ENCODE assay signal across 11 mouse cellular contexts in the genomic region with DNA sequence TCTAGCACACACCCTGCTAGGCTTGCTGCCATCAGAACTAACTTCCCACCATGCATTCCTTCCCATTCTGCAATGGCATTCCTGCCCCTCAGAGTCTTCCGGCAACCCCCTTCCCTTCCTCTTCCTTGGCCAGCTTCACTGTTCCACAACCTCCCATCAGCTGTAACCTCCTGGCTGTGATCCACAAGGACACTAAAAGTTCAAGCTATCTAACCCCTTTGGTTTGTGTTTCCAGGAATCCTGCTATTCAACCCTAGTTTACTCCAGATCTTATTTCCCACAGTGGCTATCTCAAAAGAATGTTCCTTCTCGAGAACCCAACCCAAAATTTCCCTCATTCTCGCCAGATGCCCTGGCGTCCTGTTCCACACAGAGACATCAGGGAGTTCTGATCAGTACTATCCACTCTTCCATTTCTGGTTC.
DNase-seq lines count a peak whose midpoint lies in the region; ATAC-seq and TF ChIP-seq lines count a peak whose summit lies in the region.
"Had no signal": no experiment of that assay in that cellular context is flagged by ENCODE, and none has a peak within 500 bp of the region (broad histone marks: within the 10 kb centered on the region; RNA-seq: fewer than 3 reads in every experiment).

No protein-coding gene starts in this region.

- no peak overlapping the region; the same call in 1 of the 2 replicates for H3K27ac ChIP-seq in heart, embryonic 11.5 days (ENCODE audit: low read depth, low read length)
- H3K27ac ChIP-seq in hindbrain, postnatal 0 days, result no peak overlapping the region
- no peak overlapping the region for H3K27ac ChIP-seq in hindbrain, embryonic 13.5 days
- H3K27ac ChIP-seq: hindbrain, embryonic 15.5 days had no signal

- H3K4me3 ChIP-seq in heart, embryonic 11.5 days (ENCODE audit: low read depth, low read length), result no peak overlapping the region
- H3K4me3 ChIP-seq in hindbrain, postnatal 0 days (ENCODE audit: low read length), result no peak overlapping the region
- no peak overlapping the region for H3K4me3 ChIP-seq in hindbrain, embryonic 13.5 days
- H3K4me3 ChIP-seq: hindbrain, embryonic 15.5 days had no signal

- H3K4me2 ChIP-seq in heart, embryonic 11.5 days, result no peak overlapping the region
- no peak overlapping the region for H3K4me2 ChIP-seq in hindbrain, postnatal 0 days (ENCODE audit: low read depth, low read length)
- no peak overlapping the region for H3K4me2 ChIP-seq in hindbrain, embryonic 13.5 days
- H3K4me2 ChIP-seq: hindbrain, embryonic 15.5 days had no signal

- no peaks in the 10 kb centered on the region for H3K27me3 ChIP-seq in heart, embryonic 11.5 days (ENCODE audit: control insufficient read depth, insufficient read depth, low read length)
- no peaks in the 10 kb centered on the region for H3K27me3 ChIP-seq in hindbrain, postnatal 0 days (ENCODE audit: insufficient read depth, low read length)
- no peaks in the 10 kb centered on the region for H3K27me3 ChIP-seq in hindbrain, embryonic 13.5 days
- H3K27me3 ChIP-seq: hindbrain, embryonic 15.5 days had no signal

- H3K9me3 ChIP-seq in heart, embryonic 11.5 days (replicated peaks; ENCODE audit: control insufficient read depth, low read length), result no peaks in the 10 kb centered on the region
- H3K9me3 ChIP-seq in hindbrain, postnatal 0 days (ENCODE audit: low read length), result no peaks in the 10 kb centered on the region
- H3K9me3 ChIP-seq in hindbrain, embryonic 13.5 days, result no peaks in the 10 kb centered on the region
- H3K9me3 ChIP-seq: hindbrain, embryonic 15.5 days had no signal

- no peak for ATAC-seq in heart, embryonic 11.5 days (replicated peaks; ENCODE audit: insufficient number of reproducible peaks, low FRiP score, low TSS enrichment)
- ATAC-seq in erythroblast, adult 5-6 weeks (replicated peaks; ENCODE audit: low FRiP score, poor library complexity, severe bottlenecking), result no peak
- no peak for ATAC-seq in hindbrain, postnatal 0 days
- ATAC-seq in hindbrain, embryonic 13.5 days (ENCODE audit: low FRiP score), result no peak

- H3K36me3 ChIP-seq in heart, embryonic 11.5 days (ENCODE audit: control insufficient read depth, insufficient read depth, low read length), result no peaks in the 10 kb centered on the region
- no peaks in the 10 kb centered on the region for H3K36me3 ChIP-seq in hindbrain, postnatal 0 days (ENCODE audit: insufficient read depth, low read length)
- no peaks in the 10 kb centered on the region for H3K36me3 ChIP-seq in hindbrain, embryonic 13.5 days
- H3K36me3 ChIP-seq: hindbrain, embryonic 15.5 days had no signal

- no peak overlapping the region for H3K9ac ChIP-seq in heart, embryonic 11.5 days (ENCODE audit: low read depth, low read length)
- H3K9ac ChIP-seq in hindbrain, postnatal 0 days (replicated peaks; ENCODE audit: low read length), result no peak overlapping the region
- H3K9ac ChIP-seq in hindbrain, embryonic 13.5 days, result no peak overlapping the region
- H3K9ac ChIP-seq: hindbrain, embryonic 15.5 days had no signal

- no peak for TF ChIP-seq CTCF in hindbrain, postnatal 0 days (IDR thresholded peaks at IDR 0.05; ENCODE audit: low read depth)

- DNase-seq in heart, adult 18-20 months, result peak; percentile 70 to 72
- peak; percentile 51 for DNase-seq in gastrocnemius, postnatal 25 days
- peak; percentile 9 to 11 for DNase-seq in kidney, adult 8-10 months
- peak; percentile 76 for DNase-seq in lung, postnatal 14 days
- DNase-seq in hindbrain, postnatal 0 days (ENCODE audit: low spot score), result no peak
- DNase-seq: cerebellum, adult 9-10 months; right cerebral cortex, adult 18-20 months had no signal

- H3K4me1 ChIP-seq in heart, embryonic 11.5 days (ENCODE audit: control insufficient read depth, insufficient read depth, low read length), result no peaks in the 10 kb centered on the region
- H3K4me1 ChIP-seq in hindbrain, postnatal 0 days (ENCODE audit: insufficient read depth, low read length), result no peaks in the 10 kb centered on the region
- peaks cover 4% of the 10 kb centered on the region; the same call in 1 of the 2 replicates for H3K4me1 ChIP-seq in hindbrain, embryonic 13.5 days (replicated peaks)
- H3K4me1 ChIP-seq: hindbrain, embryonic 15.5 days had no signal

- WGBS in heart, embryonic 11.5 days (ENCODE audit: insufficient replicate concordance), result 54% methylated on average over 4 of the region's 4 CpGs
- WGBS in hindbrain, postnatal 0 days, result 82% methylated on average over 4 of the region's 4 CpGs
- WGBS in hindbrain, embryonic 13.5 days, result 88% methylated on average over 4 of the region's 4 CpGs
